Mouse (Mus musculus) neural tube, embryonic 11.5 days (tissue): ENCODE results near the gene Tal1. TPM values are rescaled to one million over a fixed set of nuclear protein-coding genes. Genes with fewer than 3 reads are reported as not detected.

Experiments
- ATAC-seq: fragments of 200-750 bp; cut with Nextera tagmentation; 2 replicates; pipeline ENCODE4 v1.8.0; 2017; ENCODE audit warnings: moderate number of reproducible peaks, mild to moderate bottlenecking, moderate TSS enrichment, moderate library complexity; ENCODE audit not compliant: insufficient read depth, low FRiP score, low TSS enrichment
- DNase-seq: peaks from one replicate; pipeline ENCODE4 v3.0.0-alpha.2; 2015; ENCODE audit warnings: low spot score
- H3K27ac ChIP-seq: fragments of 300-500 bp; sonication (generic); 2 replicates; pipeline ENCODE4 v1.5.1; 2014; ENCODE audit warnings: low read depth, mild to moderate bottlenecking, low read length
- H3K27me3 ChIP-seq: fragments of 300-500 bp; sonication (generic); 2 replicates; pipeline ENCODE4 v1.6.1; 2014; ENCODE audit warnings: mild to moderate bottlenecking, low read length, mixed read lengths; ENCODE audit not compliant: control insufficient read depth, insufficient read depth
- H3K36me3 ChIP-seq: fragments of 300-500 bp; sonication (generic); 2 replicates; pipeline ENCODE4 v1.6.1; 2014; ENCODE audit warnings: mild to moderate bottlenecking, low read length, moderate library complexity, mixed read lengths; ENCODE audit not compliant: control insufficient read depth, insufficient read depth
- H3K4me1 ChIP-seq: fragments of 300-500 bp; sonication (generic); 2 replicates; pipeline ENCODE4 v1.6.1; 2014; ENCODE audit warnings: low read length, mixed read lengths; ENCODE audit not compliant: control insufficient read depth, insufficient read depth
- H3K4me2 ChIP-seq: fragments of 300-500 bp; sonication (generic); 2 replicates; pipeline ENCODE4 v1.6.1; 2014; ENCODE audit warnings: low read depth, mild to moderate bottlenecking, moderate library complexity
- H3K4me3 ChIP-seq: fragments of 300-500 bp; sonication (generic); 2 replicates; pipeline ENCODE4 v1.5.1; 2014; ENCODE audit warnings: low read depth, low read length
- H3K9ac ChIP-seq: fragments of 300-500 bp; sonication (generic); 2 replicates; pipeline ENCODE4 v1.6.1; 2014; ENCODE audit warnings: mild to moderate bottlenecking, low read length
- H3K9me3 ChIP-seq: fragments of 300-500 bp; sonication (generic); 2 replicates; pipeline ENCODE4 v1.6.1; 2016; ENCODE audit warnings: low read length; ENCODE audit not compliant: control insufficient read depth
- WGBS: fragments of 180-500 bp; shearing (Covaris S2); extraction: QIAGEN DNeasy Blood & Tissue Kit; methylation state at CpG from one replicate; pipeline ENCODE4 v1.1.7; 2014; 5-methylcytosine and 5-hydroxymethylcytosine counted together
- polyA plus RNA-seq: library from polyadenylated mRNA; unstranded; fragments of >200 nt; fragmentation: Nextera tagmentation; extraction: Ambion mirVana; gene quantifications from 2 replicates; pipeline ENCODE4 v1.2.1, GENCODE M21; 2014

The Tal1 gene
- polyA plus RNA-seq, 1 experiment from 2014 or later = 7.5 TPM

- H3K4me3 ChIP-seq = no peak overlapping the region
- no peaks in the 10 kb centered on the region for H3K36me3 ChIP-seq
- H3K4me1 ChIP-seq = peaks cover 13% of the 10 kb centered on the region
- H3K27ac ChIP-seq = no peak overlapping the region
- peaks cover 98% of the 10 kb centered on the region for H3K27me3 ChIP-seq
- 22% methylated on average over 3 of the region's 3 CpGs for WGBS
- DNase-seq = no peak
- H3K9ac ChIP-seq = no peak overlapping the region
- no peak for ATAC-seq
- no peak overlapping the region for H3K4me2 ChIP-seq
- no peaks in the 10 kb centered on the region for H3K9me3 ChIP-seq
These were observed 4.5 kb downstream of the Tal1 start for GRCm38 (mm10) chr4:115060753-115061152.

GRCm38 (mm10) chr4:115062540-115062874 is 6.3 kb downstream of the Tal1 start:
- H3K36me3 ChIP-seq = no peaks in the 10 kb centered on the region
- peak overlapping the region; percentile 85 for H3K4me2 ChIP-seq
- no peak overlapping the region for H3K27ac ChIP-seq
- peaks cover 13% of the 10 kb centered on the region for H3K4me1 ChIP-seq
- peak overlapping the region; percentile 44 for H3K4me3 ChIP-seq
- DNase-seq (peak; percentile 23), ATAC-seq (no peak)
- 2% methylated on average over 9 of the region's 9 CpGs for WGBS
- no peaks in the 10 kb centered on the region for H3K9me3 ChIP-seq
- H3K9ac ChIP-seq = no peak overlapping the region
- peaks cover 85% of the 10 kb centered on the region for H3K27me3 ChIP-seq

DNA sequence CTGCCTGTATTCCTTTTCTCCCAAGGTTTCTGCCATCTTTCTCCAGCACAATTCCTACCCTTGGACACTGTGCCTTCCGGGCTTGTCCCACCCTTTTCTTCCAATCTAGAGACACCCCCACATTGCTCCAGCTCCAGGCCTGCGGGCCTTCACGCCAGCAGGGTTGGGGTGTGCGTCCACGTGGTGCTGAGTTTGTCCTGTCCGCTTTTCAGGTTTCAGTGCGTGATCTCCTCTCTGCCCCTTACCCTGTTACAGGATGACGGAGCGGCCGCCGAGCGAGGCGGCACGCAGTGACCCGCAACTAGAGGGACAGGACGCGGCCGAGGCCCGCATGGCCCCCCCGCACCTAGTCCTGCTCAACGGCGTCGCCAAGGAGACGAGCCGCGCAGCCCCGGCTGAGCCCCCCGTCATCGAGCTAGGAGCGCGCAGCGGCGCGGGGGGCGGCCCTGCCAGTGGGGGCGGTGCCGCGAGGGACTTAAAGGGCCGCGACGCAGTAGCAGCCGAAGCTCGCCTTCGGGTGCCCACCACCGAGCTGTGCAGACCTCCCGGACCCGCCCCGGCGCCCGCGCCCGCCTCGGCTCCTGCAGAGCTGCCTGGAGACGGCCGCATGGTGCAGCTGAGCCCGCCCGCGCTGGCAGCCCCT is 6.8 kb downstream of the Tal1 start:
- Histone ChIP-seq H3K9ac (peak overlapping the region; percentile 57), H3K4me1 (peaks cover 13% of the 10 kb centered on the region), H3K27me3 (peaks cover 80% of the 10 kb centered on the region), H3K27ac (no peak overlapping the region), H3K36me3 (no peaks in the 10 kb centered on the region), H3K9me3 (no peaks in the 10 kb centered on the region), H3K4me3 (peak overlapping the region; percentile 44), H3K4me2 (peak overlapping the region; percentile 85)
- ATAC-seq = peak; percentile 87
- WGBS = 1% methylated on average over 53 of the region's 58 CpGs
- DNase-seq = peak; percentile 74

- Histone ChIP-seq H3K4me2 (peak overlapping the region; percentile 85), H3K9ac (peak overlapping the region; percentile 57), H3K27ac (no peak overlapping the region), H3K27me3 (peaks cover 74% of the 10 kb centered on the region), H3K4me1 (peaks cover 13% of the 10 kb centered on the region), H3K36me3 (no peaks in the 10 kb centered on the region), H3K4me3 (peak overlapping the region; percentile 44), H3K9me3 (no peaks in the 10 kb centered on the region)
- DNase-seq (peak; percentile 22), ATAC-seq (peak; percentile 40; the same call in 1 of the 2 replicates)
- WGBS = under 1% methylated on average over 31 of the region's 31 CpGs
These were observed 7.5 kb downstream of the Tal1 start for GRCm38 (mm10) chr4:115063518-115064239.

DNA sequence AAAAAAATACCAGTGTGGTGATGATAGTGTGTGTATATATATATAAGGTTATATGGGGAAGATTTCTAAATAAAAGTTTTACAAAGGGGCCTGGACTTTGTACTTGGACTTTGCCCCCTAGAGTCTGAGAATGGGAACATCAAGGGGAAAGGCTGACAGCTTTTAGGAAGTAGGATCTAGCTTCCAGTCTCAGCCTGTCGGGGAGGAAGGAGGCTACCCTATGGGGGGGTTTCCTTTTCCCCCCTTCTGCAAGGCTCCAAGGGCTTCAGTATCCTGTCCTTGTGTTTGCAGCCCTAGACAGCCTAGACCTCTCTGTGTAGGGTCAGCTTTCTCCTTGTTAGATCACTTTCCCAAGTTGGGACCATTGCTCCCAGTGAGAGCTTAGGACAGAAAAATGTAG is 15.4 kb downstream of the Tal1 start:
- no peak overlapping the region for H3K9ac ChIP-seq
- no peak overlapping the region for H3K4me2 ChIP-seq
- WGBS = 46% methylated on average over 1 of the region's 1 CpGs
- DNase-seq = no peak
- no peaks in the 10 kb centered on the region for H3K4me1 ChIP-seq
- H3K27me3 ChIP-seq = no peaks in the 10 kb centered on the region
- no peak overlapping the region for H3K4me3 ChIP-seq
- ATAC-seq = no peak
- no peak overlapping the region for H3K27ac ChIP-seq
- no peaks in the 10 kb centered on the region for H3K36me3 ChIP-seq
- H3K9me3 ChIP-seq = no peaks in the 10 kb centered on the region

GRCm38 (mm10) chr4:115074789-115075188 is 18.6 kb downstream of the Tal1 start:
- 92% methylated on average over 1 of the region's 1 CpGs for WGBS
- H3K9ac ChIP-seq = no peak overlapping the region
- no peaks in the 10 kb centered on the region for H3K27me3 ChIP-seq
- DNase-seq (no peak), ATAC-seq (no peak)
- H3K27ac ChIP-seq = no peak overlapping the region
- peaks cover 8% of the 10 kb centered on the region; the same call in 1 of the 2 replicates for H3K4me1 ChIP-seq
- no peaks in the 10 kb centered on the region for H3K36me3 ChIP-seq
- H3K4me3 ChIP-seq = no peak overlapping the region
- H3K4me2 ChIP-seq = no peak overlapping the region
- H3K9me3 ChIP-seq = no peaks in the 10 kb centered on the region

DNA sequence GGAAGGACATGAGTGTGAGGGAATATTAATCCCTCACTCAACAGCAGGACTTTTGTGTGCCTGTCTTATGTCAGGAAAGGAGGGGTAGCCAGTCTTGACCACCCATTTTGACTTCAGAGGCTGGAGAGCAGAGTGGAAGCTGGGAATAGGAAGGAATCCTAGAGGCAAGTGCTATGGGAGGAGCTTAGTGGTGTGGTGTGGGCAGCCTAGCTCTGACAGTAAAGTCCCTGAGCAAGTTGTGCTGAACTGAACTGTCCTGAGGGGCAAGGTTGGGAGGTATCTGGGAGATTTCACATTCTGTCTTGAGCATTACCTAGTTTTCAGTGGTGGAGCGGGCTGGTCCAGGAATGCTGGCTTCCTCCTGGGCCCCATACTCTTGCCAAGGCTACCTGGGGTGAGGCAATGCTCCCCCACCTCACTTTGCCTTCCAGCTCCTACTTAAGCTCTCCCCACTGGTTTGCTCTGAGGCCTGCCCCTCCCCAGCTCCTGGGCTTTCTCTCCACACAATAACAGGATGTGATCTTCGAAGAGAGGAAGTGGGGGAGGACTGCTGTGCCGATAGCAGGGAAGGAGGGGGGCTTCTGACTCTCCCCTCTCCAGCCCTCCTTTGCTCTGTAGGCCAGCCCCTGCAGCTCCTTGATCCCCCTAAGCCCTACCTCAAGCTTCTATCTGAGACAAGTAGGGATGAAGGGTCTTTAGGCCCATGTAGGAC is 19.1 kb downstream of the Tal1 start:
- no peak overlapping the region for H3K4me3 ChIP-seq
- 57% methylated on average over 3 of the region's 3 CpGs for WGBS
- H3K36me3 ChIP-seq = no peaks in the 10 kb centered on the region
- no peaks in the 10 kb centered on the region for H3K27me3 ChIP-seq
- H3K4me2 ChIP-seq = no peak overlapping the region
- no peaks in the 10 kb centered on the region for H3K9me3 ChIP-seq
- no peak overlapping the region for H3K27ac ChIP-seq
- DNase-seq (no peak), ATAC-seq (no peak)
- H3K9ac ChIP-seq = no peak overlapping the region
- H3K4me1 ChIP-seq = peaks cover 11% of the 10 kb centered on the region; the same call in 1 of the 2 replicates

- ATAC-seq (peak; percentile 84), DNase-seq (peak; percentile 74)
- no peaks in the 10 kb centered on the region for H3K9me3 ChIP-seq
- WGBS = 19% methylated on average over 10 of the region's 10 CpGs
- H3K27ac ChIP-seq = 0 out of 2 replicates have a peak overlapping the region, but pooled peaks have one; percentile 42
- H3K4me2 ChIP-seq = no peak overlapping the region
- no peak overlapping the region for H3K4me3 ChIP-seq
- no peaks in the 10 kb centered on the region for H3K27me3 ChIP-seq
- no peaks in the 10 kb centered on the region for H3K36me3 ChIP-seq
- peak overlapping the region; percentile 39 for H3K9ac ChIP-seq
- H3K4me1 ChIP-seq = peaks cover 11% of the 10 kb centered on the region; the same call in 1 of the 2 replicates
These were observed 22.9 kb downstream of the Tal1 start for GRCm38 (mm10) chr4:115078892-115079820.
